Mouse (Mus musculus) layer of hippocampus, adult 2 months (tissue): ENCODE measurements around the gene Noc3l. TPM values are rescaled to one million over a fixed set of nuclear protein-coding genes. Genes with fewer than 3 reads are reported as not detected.
A peak's percentile ranks its signal among the peaks of the same experiment; 100 is the strongest.

ENCODE experiments used
- DNase-seq, 2 experiments: peaks; one replicate each; pipeline ENCODE4 v3.0.0; 2022; ENCODE audit warnings: low spot score in 2 of 2
- H3K27ac ChIP-seq: fragments of 200-600 bp; 2 replicates; pipeline ENCODE4 v1.8.1; 2022
- H3K4me3 ChIP-seq: fragments of 200-600 bp; 2 replicates; pipeline ENCODE4 v1.8.1; 2022; ENCODE audit warnings: mild to moderate bottlenecking
- CTCF ChIP-seq: fragments of 200-600 bp; conservative IDR thresholded peaks from 2 replicates; pipeline ENCODE4 v1.8.1; 2022; ENCODE audit warnings: antibody characterized with exemption, mild to moderate bottlenecking, moderate library complexity
- long read RNA-seq, 2 experiments: library from polyadenylated mRNA; stranded (forward); transcript quantifications; one replicate each; pipeline ENCODE4 v2.0.0; 2021; ENCODE audit warnings: borderline mapping rate in 2 of 2
- total RNA-seq, 2 experiments: library from RNA; stranded (reverse); gene quantifications; 2 replicates each; pipeline ENCODE4 v1.2.3; 2021

The Noc3l gene
- 10 to 100 TPM; 13.6 to 13.7 TPM for total RNA-seq
- long read RNA-seq, experiment 1, partial matches to known transcripts = 0 of 7 reads
- long read RNA-seq, experiment 1, other reads (novel, unspliced or antisense) = 3 of 7 reads
- long read RNA-seq, experiment 2, transcript Noc3l-201 (21 exons, 3,977 nt) = major isoform, 12 of 14 reads
- long read RNA-seq, experiment 2, partial matches to known transcripts = 1 of 14 reads
- long read RNA-seq, experiment 2, other reads (novel, unspliced or antisense) = 1 of 14 reads

GRCm38 (mm10) chr19:38818766-38819426 lies at the start of gene Noc3l:
Noc3l (minus strand) TSS chr19:38819237.
- TF ChIP-seq CTCF = peak; percentile 98; the same call in 1 of the 2 replicates
- Histone ChIP-seq H3K27ac (peak within 1 kb of the TSS; percentile 91), H3K4me3 (peak within 1 kb of the TSS; percentile 91)
- peak; percentile 92 to 97 for DNase-seq

- TF ChIP-seq CTCF = no peak
- Histone ChIP-seq H3K4me3 (no peak overlapping the region), H3K27ac (no peak overlapping the region)
- no peak for DNase-seq
Observed at GRCm38 (mm10) chr19:38862523-38862922, 43.5 kb upstream of the Noc3l start.

GRCm38 (mm10) chr19:38858224-38858623 lies 39.2 kb upstream of the Noc3l start:
- Histone ChIP-seq H3K27ac (no peak overlapping the region), H3K4me3 (no peak overlapping the region)
- TF ChIP-seq CTCF = peak; percentile 11; the same call in 1 of the 2 replicates
- no peak for DNase-seq

- no peak overlapping the region for H3K27ac ChIP-seq
- TF ChIP-seq CTCF = no peak
- no peak overlapping the region for H3K4me3 ChIP-seq
- DNase-seq = no peak
Observed at GRCm38 (mm10) chr19:38846373-38846772, 27.3 kb upstream of the Noc3l start.

- no peak for DNase-seq
- no peak overlapping the region for H3K27ac ChIP-seq
- no peak overlapping the region for H3K4me3 ChIP-seq
- TF ChIP-seq CTCF = no peak
Observed at GRCm38 (mm10) chr19:38844817-38845216, 25.8 kb upstream of the Noc3l start.

GRCm38 (mm10) chr19:38837171-38837641 lies 18.2 kb upstream of the Noc3l start:
- TF ChIP-seq CTCF = no peak
- peak overlapping the region; percentile 93 for H3K27ac ChIP-seq
- peak overlapping the region; percentile 92 for H3K4me3 ChIP-seq
- peak; percentile 15 to 16 for DNase-seq

GRCm38 (mm10) chr19:38836438-38837170 lies 17.6 kb upstream of the Noc3l start, which contains the start of gene Tbc1d12:
Tbc1d12 (plus strand) TSS chr19:38836579.
- Histone ChIP-seq H3K4me3 (peak within 1 kb of the TSS; percentile 92), H3K27ac (peak within 1 kb of the TSS; percentile 93)
- no peak; the same call in none of the 2 replicates for TF ChIP-seq CTCF
- DNase-seq = peak; percentile 77 to 92

GRCm38 (mm10) chr19:38836084-38836437 lies 17.0 kb upstream of the Noc3l start:
- TF ChIP-seq CTCF = no peak
- peak overlapping the region; percentile 93 for H3K27ac ChIP-seq
- no peak for DNase-seq
- peak overlapping the region; percentile 92 for H3K4me3 ChIP-seq

GRCm38 (mm10) chr19:38833224-38833623 lies 14.2 kb upstream of the Noc3l start:
- no peak for TF ChIP-seq CTCF
- H3K27ac ChIP-seq = no peak overlapping the region
- no peak for DNase-seq
- H3K4me3 ChIP-seq = no peak overlapping the region

- Histone ChIP-seq H3K27ac (no peak overlapping the region), H3K4me3 (no peak overlapping the region)
- DNase-seq = no peak
- TF ChIP-seq CTCF = no peak
Observed at GRCm38 (mm10) chr19:38820186-38820804, 1.3 kb upstream of the Noc3l start.

GRCm38 (mm10) chr19:38819427-38819802 lies 378 bp upstream of the Noc3l start:
- peak overlapping the region; percentile 91 for H3K27ac ChIP-seq
- TF ChIP-seq CTCF = no peak
- no peak for DNase-seq
- H3K4me3 ChIP-seq = peak overlapping the region; percentile 91

GRCm38 (mm10) chr19:38818191-38818590 lies 846 bp downstream of the Noc3l start:
- H3K4me3 ChIP-seq = peak overlapping the region; percentile 91
- no peak for DNase-seq
- no peak for TF ChIP-seq CTCF
- no peak overlapping the region for H3K27ac ChIP-seq

- no peak for TF ChIP-seq CTCF
- Histone ChIP-seq H3K27ac (peak overlapping the region; percentile 87), H3K4me3 (no peak overlapping the region)
- peak in 1 of 2 experiments; percentile 16 for DNase-seq
Observed at GRCm38 (mm10) chr19:38798801-38799200, 20.2 kb downstream of the Noc3l start.
